Mouse (Mus musculus): ENCODE measurements around the gene Nxn. TPM values are rescaled to one million over a fixed set of nuclear protein-coding genes. Genes with fewer than 3 reads are reported as not detected.
A peak's percentile ranks its signal among the peaks of the same experiment; 100 is the strongest.

Gene Nxn
- 20.1 and 25.7 TPM in 2 replicates for polyA plus RNA-seq (2015; fragmentation: Nextera tagmentation; extraction: Ambion mirVana)

DNA sequence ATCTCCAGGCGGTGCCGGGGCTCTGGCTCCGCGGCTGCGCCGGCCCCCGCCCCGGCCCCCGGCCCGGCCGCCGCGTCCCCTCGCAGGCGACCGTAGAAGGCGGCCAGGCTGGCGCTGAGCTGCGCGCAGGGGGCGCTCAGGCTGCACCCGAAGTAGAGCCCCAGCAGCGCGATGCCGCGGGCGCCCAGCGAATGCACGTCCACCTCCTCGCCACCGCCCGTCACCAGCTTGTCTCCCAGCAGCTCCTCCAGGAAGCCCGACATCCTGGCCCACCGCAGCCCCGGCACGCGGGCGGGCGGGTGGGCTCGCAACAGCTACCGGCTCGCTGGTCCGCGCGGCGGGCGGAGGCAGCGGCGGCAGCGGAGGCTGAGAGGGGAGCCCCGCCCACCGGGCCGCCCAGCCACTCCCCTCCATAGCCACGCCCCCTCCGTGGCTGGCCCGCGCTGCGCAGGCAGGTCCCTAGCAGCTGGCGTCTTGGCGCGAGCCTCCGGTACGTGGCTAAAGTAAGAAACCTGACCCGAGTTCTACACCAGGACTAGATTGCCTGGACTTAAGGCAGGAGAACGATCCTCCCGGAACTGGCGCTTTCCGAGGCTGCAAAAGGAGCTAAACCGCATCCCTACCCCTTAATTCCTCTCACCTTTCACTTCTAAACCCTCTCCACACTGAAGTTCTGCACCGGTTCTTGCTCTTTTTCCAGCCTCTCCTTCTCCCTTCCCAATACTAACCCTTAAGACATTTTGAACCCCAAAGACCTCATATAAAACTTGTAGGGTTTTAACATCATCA, at the start of gene Nxn:
Gene Nxn, minus strand, starts transcription at position 343 of the 789 bp plus-strand sequence.
- peak within 1 kb of the TSS; percentile 84 for H3K4me2 ChIP-seq (ENCODE audit: low read depth, low read length)
- peaks cover 9% of the 10 kb centered on the region for H3K4me1 ChIP-seq (ENCODE audit: control insufficient read depth, insufficient read depth, low read length)
- H3K36me3 ChIP-seq (ENCODE audit: control insufficient read depth, insufficient read depth, low read length): no peaks in the 10 kb centered on the region
- H3K4me3 ChIP-seq (ENCODE audit: low read length): peak within 1 kb of the TSS; percentile 93
- H3K27me3 ChIP-seq (replicated peaks; ENCODE audit: control insufficient read depth, insufficient read depth, low read length): no peaks in the 10 kb centered on the region
- peak; percentile 92 for ATAC-seq
- peak within 1 kb of the TSS; percentile 87 for H3K27ac ChIP-seq (ENCODE audit: low read length)
- WGBS: under 1% methylated on average over 67 of the region's 70 CpGs
- peak within 1 kb of the TSS; percentile 87 for H3K9ac ChIP-seq (ENCODE audit: low read depth, low read length)
- no peaks in the 10 kb centered on the region for H3K9me3 ChIP-seq (ENCODE audit: control insufficient read depth, low read length)

GRCm38 (mm10) chr11:76446251-76446650, 47.3 kb upstream of the Nxn start:
- WGBS: 10% methylated on average over 10 of the region's 10 CpGs
- H3K27me3 ChIP-seq (replicated peaks; ENCODE audit: control insufficient read depth, insufficient read depth, low read length): no peaks in the 10 kb centered on the region
- H3K9ac ChIP-seq (ENCODE audit: low read depth, low read length): no peak overlapping the region
- no peak overlapping the region for H3K27ac ChIP-seq (ENCODE audit: low read length)
- H3K4me2 ChIP-seq (ENCODE audit: low read depth, low read length): no peak overlapping the region
- H3K9me3 ChIP-seq (ENCODE audit: control insufficient read depth, low read length): no peaks in the 10 kb centered on the region
- ATAC-seq: peak; percentile 53
- H3K4me3 ChIP-seq (ENCODE audit: low read length): no peak overlapping the region
- H3K36me3 ChIP-seq (ENCODE audit: control insufficient read depth, insufficient read depth, low read length): peaks cover 13% of the 10 kb centered on the region
- H3K4me1 ChIP-seq (ENCODE audit: control insufficient read depth, insufficient read depth, low read length): peaks cover 40% of the 10 kb centered on the region

DNA sequence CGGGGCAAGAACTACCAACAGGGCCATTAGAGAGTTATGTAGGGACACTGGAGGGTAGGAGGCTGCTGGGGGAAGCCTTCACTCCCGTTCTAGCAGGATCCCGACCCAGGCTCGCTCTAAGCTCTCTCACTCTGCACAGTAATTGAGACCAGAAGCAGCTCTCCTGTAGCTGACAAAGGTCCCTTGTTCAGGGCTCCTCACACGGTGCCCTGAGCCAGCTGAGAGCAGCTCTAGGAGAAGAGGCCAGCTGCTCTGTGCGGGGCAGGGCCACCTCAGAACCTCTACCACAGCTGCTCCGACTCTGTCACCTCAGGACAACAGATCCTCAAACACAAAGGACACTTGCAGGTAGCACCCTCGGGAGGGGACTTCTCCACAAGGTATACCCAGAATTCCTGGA, 46.5 kb upstream of the Nxn start:
- Histone ChIP-seq H3K4me1 (ENCODE audit: control insufficient read depth, insufficient read depth, low read length) (peaks cover 42% of the 10 kb centered on the region), H3K9ac (ENCODE audit: low read depth, low read length) (no peak overlapping the region), H3K27ac (ENCODE audit: low read length) (no peak overlapping the region), H3K27me3 (replicated peaks; ENCODE audit: control insufficient read depth, insufficient read depth, low read length) (no peaks in the 10 kb centered on the region), H3K4me2 (ENCODE audit: low read depth, low read length) (no peak overlapping the region), H3K36me3 (ENCODE audit: control insufficient read depth, insufficient read depth, low read length) (peaks cover 11% of the 10 kb centered on the region; the same call in 1 of the 2 replicates), H3K9me3 (ENCODE audit: control insufficient read depth, low read length) (no peaks in the 10 kb centered on the region), H3K4me3 (ENCODE audit: low read length) (no peak overlapping the region)
- WGBS: 55% methylated on average over 8 of the region's 8 CpGs
- no peak; the same call in 1 of the 2 replicates for ATAC-seq

DNA sequence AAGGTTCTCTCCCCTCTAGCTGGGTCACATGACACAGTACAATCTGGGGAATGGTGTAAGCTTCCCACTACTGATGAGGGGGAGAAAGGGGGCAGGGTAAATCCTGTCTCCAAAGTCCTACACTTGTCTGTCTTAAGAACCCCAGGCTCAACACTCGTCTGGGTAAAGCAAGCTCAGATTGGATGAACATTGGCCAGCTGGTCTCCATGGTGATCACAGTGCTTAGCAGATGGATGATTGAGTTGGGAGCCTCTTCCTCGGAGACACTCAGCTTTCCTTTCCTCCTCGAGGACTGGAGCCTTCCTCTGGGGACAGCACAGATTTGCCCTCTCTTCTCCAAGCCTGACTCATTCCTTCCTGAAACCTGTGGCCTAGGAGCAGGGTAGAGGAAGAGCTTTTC, 40.7 kb upstream of the Nxn start:
- no peak overlapping the region for H3K4me3 ChIP-seq (ENCODE audit: low read length)
- H3K4me2 ChIP-seq (ENCODE audit: low read depth, low read length): no peak overlapping the region
- no peak overlapping the region for H3K9ac ChIP-seq (ENCODE audit: low read depth, low read length)
- 21% methylated on average over 3 of the region's 3 CpGs for WGBS
- H3K4me1 ChIP-seq (ENCODE audit: control insufficient read depth, insufficient read depth, low read length): peaks cover 18% of the 10 kb centered on the region
- no peaks in the 10 kb centered on the region for H3K9me3 ChIP-seq (ENCODE audit: control insufficient read depth, low read length)
- peak overlapping the region; percentile 24; the same call in 1 of the 2 replicates for H3K27ac ChIP-seq (ENCODE audit: low read length)
- ATAC-seq: 0 out of 2 replicates have a peak, but pooled peaks have one; percentile 5
- peaks cover 3% of the 10 kb centered on the region for H3K36me3 ChIP-seq (ENCODE audit: control insufficient read depth, insufficient read depth, low read length)
- no peaks in the 10 kb centered on the region for H3K27me3 ChIP-seq (replicated peaks; ENCODE audit: control insufficient read depth, insufficient read depth, low read length)

- no peaks in the 10 kb centered on the region for H3K9me3 ChIP-seq (ENCODE audit: control insufficient read depth, low read length)
- peak; percentile 80 for ATAC-seq
- peak overlapping the region; percentile 59 for H3K4me2 ChIP-seq (ENCODE audit: low read depth, low read length)
- peaks cover 18% of the 10 kb centered on the region for H3K4me1 ChIP-seq (ENCODE audit: control insufficient read depth, insufficient read depth, low read length)
- 19% methylated on average over 28 of the region's 28 CpGs for WGBS
- H3K36me3 ChIP-seq (ENCODE audit: control insufficient read depth, insufficient read depth, low read length): peaks cover 5% of the 10 kb centered on the region; the same call in 1 of the 2 replicates
- H3K27me3 ChIP-seq (replicated peaks; ENCODE audit: control insufficient read depth, insufficient read depth, low read length): no peaks in the 10 kb centered on the region
- H3K9ac ChIP-seq (ENCODE audit: low read depth, low read length): peak overlapping the region; percentile 66
- H3K27ac ChIP-seq (ENCODE audit: low read length): peak overlapping the region; percentile 85
- peak overlapping the region; percentile 49 for H3K4me3 ChIP-seq (ENCODE audit: low read length)
These were observed 38.0 kb upstream of the Nxn start for GRCm38 (mm10) chr11:76436864-76437437.

GRCm38 (mm10) chr11:76436009-76436408, 37.1 kb upstream of the Nxn start:
- H3K36me3 ChIP-seq (ENCODE audit: control insufficient read depth, insufficient read depth, low read length): peaks cover 5% of the 10 kb centered on the region; the same call in 1 of the 2 replicates
- 81% methylated on average over 5 of the region's 5 CpGs for WGBS
- peak overlapping the region; percentile 56 for H3K9ac ChIP-seq (ENCODE audit: low read depth, low read length)
- peaks cover 18% of the 10 kb centered on the region for H3K4me1 ChIP-seq (ENCODE audit: control insufficient read depth, insufficient read depth, low read length)
- no peaks in the 10 kb centered on the region for H3K27me3 ChIP-seq (replicated peaks; ENCODE audit: control insufficient read depth, insufficient read depth, low read length)
- peak overlapping the region; percentile 59; the same call in 1 of the 2 replicates for H3K4me2 ChIP-seq (ENCODE audit: low read depth, low read length)
- ATAC-seq: no peak
- no peak overlapping the region for H3K27ac ChIP-seq (ENCODE audit: low read length)
- H3K4me3 ChIP-seq (ENCODE audit: low read length): peak overlapping the region; percentile 49
- no peaks in the 10 kb centered on the region for H3K9me3 ChIP-seq (ENCODE audit: control insufficient read depth, low read length)

DNA sequence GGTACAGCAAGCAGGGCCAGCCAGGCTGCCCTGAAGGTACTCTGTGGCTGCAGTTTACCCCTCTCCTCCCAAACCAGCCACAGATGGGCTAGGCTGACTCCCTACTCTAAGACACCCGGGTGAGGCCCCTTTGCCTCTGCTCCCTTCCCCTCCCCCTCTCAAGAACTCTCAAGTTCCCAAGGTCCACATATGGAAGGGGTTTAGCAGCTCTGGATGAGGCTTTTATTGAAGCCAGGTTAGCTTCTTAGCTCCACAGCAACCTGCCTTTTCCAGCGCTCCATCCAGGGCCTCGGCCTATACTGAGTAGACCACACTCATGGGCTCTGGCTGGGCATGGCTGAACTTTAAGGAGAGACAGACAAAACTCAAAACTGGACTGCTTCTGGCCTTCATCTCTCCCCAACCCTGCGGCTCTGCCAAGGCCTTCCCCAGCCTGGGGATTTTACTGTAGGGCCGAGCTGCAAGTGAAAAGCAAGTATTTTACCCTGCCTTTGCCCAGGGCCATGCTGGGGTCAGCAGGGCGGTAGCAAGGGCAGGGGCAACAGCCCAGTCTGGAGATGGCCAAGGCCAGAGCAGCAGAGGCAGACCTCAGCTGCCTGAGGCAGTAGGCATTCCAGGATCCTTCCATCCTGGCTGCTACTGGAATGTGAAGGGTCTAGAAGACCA, 31.2 kb upstream of the Nxn start:
- Histone ChIP-seq H3K4me3 (ENCODE audit: low read length) (no peak overlapping the region), H3K9ac (ENCODE audit: low read depth, low read length) (0 out of 2 replicates have a peak overlapping the region, but pooled peaks have one; percentile 46), H3K27me3 (replicated peaks; ENCODE audit: control insufficient read depth, insufficient read depth, low read length) (no peaks in the 10 kb centered on the region), H3K4me2 (ENCODE audit: low read depth, low read length) (no peak overlapping the region), H3K4me1 (ENCODE audit: control insufficient read depth, insufficient read depth, low read length) (peaks cover 14% of the 10 kb centered on the region), H3K27ac (ENCODE audit: low read length) (0 out of 2 replicates have a peak overlapping the region, but pooled peaks have one; percentile 4), H3K36me3 (ENCODE audit: control insufficient read depth, insufficient read depth, low read length) (peaks cover 5% of the 10 kb centered on the region; the same call in 1 of the 2 replicates), H3K9me3 (ENCODE audit: control insufficient read depth, low read length) (no peaks in the 10 kb centered on the region)
- WGBS: 72% methylated on average over 6 of the region's 6 CpGs
- ATAC-seq: no peak

GRCm38 (mm10) chr11:76429556-76429955, 30.6 kb upstream of the Nxn start:
- no peaks in the 10 kb centered on the region for H3K27me3 ChIP-seq (replicated peaks; ENCODE audit: control insufficient read depth, insufficient read depth, low read length)
- H3K4me2 ChIP-seq (ENCODE audit: low read depth, low read length): no peak overlapping the region
- ATAC-seq: no peak
- H3K4me3 ChIP-seq (ENCODE audit: low read length): no peak overlapping the region
- H3K9me3 ChIP-seq (ENCODE audit: control insufficient read depth, low read length): no peaks in the 10 kb centered on the region
- H3K4me1 ChIP-seq (ENCODE audit: control insufficient read depth, insufficient read depth, low read length): peaks cover 16% of the 10 kb centered on the region
- peaks cover 5% of the 10 kb centered on the region; the same call in 1 of the 2 replicates for H3K36me3 ChIP-seq (ENCODE audit: control insufficient read depth, insufficient read depth, low read length)
- 0 out of 2 replicates have a peak overlapping the region, but pooled peaks have one; percentile 4 for H3K27ac ChIP-seq (ENCODE audit: low read length)
- WGBS: 58% methylated on average over 7 of the region's 7 CpGs
- H3K9ac ChIP-seq (ENCODE audit: low read depth, low read length): 0 out of 2 replicates have a peak overlapping the region, but pooled peaks have one; percentile 46

- Histone ChIP-seq H3K9me3 (ENCODE audit: control insufficient read depth, low read length) (no peaks in the 10 kb centered on the region), H3K36me3 (ENCODE audit: control insufficient read depth, insufficient read depth, low read length) (peaks cover 3% of the 10 kb centered on the region; the same call in 1 of the 2 replicates), H3K4me1 (ENCODE audit: control insufficient read depth, insufficient read depth, low read length) (peaks cover 16% of the 10 kb centered on the region), H3K9ac (ENCODE audit: low read depth, low read length) (no peak overlapping the region), H3K4me2 (ENCODE audit: low read depth, low read length) (no peak overlapping the region), H3K4me3 (ENCODE audit: low read length) (no peak overlapping the region), H3K27ac (ENCODE audit: low read length) (no peak overlapping the region), H3K27me3 (replicated peaks; ENCODE audit: control insufficient read depth, insufficient read depth, low read length) (no peaks in the 10 kb centered on the region)
- WGBS: 66% methylated on average over 4 of the region's 4 CpGs
- no peak for ATAC-seq
These were observed 30.1 kb upstream of the Nxn start for GRCm38 (mm10) chr11:76429046-76429445.
